Mouse (Mus musculus) right cerebral cortex, postnatal 4 days (tissue): ENCODE data around the gene Rras.
A peak's percentile ranks its signal among the peaks of the same experiment; 100 is the strongest.

Source experiments
- DNase-seq: peaks from one replicate; pipeline ENCODE4 v3.0.0-alpha.2; 2022

The Rras gene

DNA sequence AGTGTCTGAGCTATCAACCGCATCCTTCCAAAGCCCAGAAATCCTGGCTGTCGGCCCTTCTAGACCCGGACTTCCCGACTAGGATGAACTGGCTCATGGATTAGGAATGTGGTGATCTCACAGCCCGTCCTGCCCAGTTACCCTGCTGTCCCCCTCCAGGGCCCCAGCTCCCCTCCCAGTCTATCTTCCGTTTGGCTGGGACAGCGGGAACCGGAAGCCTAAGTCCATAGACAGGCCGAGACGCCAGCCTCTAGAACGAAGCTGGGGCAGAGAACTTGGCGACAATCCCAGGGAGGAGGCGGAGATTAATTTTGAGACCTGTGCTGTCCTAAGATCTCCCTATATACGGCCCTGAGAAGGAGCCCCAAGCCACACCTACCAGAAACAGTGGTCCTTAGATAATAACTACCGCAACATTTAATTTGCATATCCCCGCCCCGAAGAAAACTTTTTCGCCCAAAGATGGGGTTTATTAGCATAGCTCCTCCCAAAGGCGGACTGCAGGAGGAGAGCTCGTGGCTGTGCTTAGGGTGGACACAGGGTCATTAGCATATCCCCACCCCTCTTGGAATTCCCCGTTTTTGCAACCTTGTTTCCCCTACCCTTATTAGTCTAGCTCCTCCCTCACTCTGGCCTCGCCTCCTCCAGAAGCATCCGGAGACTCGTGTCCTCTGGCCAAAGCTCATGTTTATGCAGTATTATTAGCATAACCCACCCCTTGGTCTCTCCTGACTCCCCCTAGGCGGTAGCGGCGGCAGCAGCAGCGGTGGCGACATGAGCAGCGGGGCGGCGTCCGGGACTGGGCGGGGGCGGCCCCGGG, at the start of gene Rras:
Gene Rras (plus strand): TSS at position 720 of the 820 bp plus-strand sequence.
- DNase-seq, result peak; percentile 50

GRCm38 (mm10) chr7:44970231-44970691, 47.5 kb upstream of the Rras start:
- DNase-seq, result peak; percentile 84

GRCm38 (mm10) chr7:44971142-44971541, 46.6 kb upstream of the Rras start:
- DNase-seq, result no peak

DNA sequence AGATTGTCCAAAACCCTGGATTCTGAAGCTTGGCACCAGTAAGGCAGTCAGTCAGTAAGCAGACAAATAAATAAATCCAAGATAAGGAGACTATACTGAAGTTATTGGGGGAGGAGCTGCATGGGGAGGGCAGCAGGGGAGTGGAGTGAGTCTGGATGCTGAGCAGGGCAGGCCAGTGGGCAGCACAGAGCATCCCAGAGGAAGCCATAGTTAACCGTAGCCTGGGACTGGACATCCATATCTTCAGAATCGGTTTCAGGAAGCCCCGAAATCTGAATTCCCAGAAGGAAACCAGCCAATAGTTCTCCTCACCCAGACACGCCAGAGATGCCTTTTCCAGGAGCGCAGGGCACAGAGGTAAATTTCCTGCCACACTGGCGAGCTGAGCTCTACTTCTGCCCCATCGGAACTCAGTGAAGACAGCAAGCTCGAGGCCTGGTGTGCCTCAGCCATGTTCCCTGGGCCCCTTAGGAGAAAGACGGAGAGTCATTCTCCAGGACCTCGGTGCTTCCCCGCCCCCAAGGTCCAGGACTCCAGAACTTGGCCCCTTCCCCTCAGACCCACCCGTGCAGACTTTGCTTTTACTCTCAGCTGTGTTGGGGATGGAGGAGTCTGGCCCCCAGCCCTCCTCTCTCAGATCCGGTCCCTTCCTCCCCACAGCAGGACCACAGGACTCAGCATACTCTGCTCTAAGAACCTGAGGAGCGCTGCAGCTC, 44.2 kb upstream of the Rras start:
- no peak for DNase-seq

GRCm38 (mm10) chr7:44974383-44975116, 43.2 kb upstream of the Rras start, which contains the start of gene Cpt1c:
Cpt1c (minus strand) TSS chr7:44974851.
- DNase-seq, result peak; percentile 95

- no peak for DNase-seq
These were observed 42.7 kb upstream of the Rras start for GRCm38 (mm10) chr7:44975117-44975419.

DNA sequence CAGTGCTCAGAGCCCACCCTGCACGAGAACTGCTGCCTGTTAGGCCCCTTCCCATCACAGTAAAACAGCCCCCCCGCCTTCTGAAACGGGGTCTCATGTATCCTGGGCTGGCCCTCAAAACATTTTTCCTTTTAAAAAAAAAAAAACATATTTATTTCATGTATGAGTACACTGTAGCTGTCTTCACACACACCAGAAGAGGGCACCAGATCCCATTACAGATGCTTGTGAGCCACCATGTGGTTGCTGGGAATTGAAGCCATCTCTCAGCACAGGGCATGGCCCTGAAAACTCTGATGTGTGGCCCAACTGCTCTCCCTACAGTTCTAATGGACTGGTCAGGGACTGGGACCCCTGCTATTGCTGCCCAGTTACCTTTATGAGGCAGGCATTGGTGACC, 39.5 kb upstream of the Rras start:
- no peak for DNase-seq

- no peak for DNase-seq
These were observed 36.2 kb upstream of the Rras start for GRCm38 (mm10) chr7:44981539-44981938.

DNA sequence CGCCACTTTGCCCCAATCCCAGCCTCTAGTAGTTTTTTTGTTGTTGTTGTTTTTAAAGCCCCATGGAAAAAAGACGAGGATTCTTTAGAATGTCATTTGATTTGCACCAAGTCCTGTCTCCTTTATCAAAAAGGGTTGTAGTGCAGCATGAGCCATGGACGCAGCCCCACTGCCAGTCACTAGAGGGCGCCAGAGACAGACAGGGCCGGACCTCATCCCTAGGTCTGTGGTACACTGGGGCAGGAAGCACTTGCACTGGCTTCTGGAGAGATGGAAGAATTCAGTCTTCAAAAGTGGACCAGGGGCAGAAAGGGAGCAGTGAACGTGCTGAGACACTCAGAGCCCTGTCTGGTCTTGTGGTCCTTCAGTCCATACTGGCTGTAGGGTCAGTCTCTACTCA, 34.7 kb upstream of the Rras start:
- peak; percentile 82 for DNase-seq

DNA sequence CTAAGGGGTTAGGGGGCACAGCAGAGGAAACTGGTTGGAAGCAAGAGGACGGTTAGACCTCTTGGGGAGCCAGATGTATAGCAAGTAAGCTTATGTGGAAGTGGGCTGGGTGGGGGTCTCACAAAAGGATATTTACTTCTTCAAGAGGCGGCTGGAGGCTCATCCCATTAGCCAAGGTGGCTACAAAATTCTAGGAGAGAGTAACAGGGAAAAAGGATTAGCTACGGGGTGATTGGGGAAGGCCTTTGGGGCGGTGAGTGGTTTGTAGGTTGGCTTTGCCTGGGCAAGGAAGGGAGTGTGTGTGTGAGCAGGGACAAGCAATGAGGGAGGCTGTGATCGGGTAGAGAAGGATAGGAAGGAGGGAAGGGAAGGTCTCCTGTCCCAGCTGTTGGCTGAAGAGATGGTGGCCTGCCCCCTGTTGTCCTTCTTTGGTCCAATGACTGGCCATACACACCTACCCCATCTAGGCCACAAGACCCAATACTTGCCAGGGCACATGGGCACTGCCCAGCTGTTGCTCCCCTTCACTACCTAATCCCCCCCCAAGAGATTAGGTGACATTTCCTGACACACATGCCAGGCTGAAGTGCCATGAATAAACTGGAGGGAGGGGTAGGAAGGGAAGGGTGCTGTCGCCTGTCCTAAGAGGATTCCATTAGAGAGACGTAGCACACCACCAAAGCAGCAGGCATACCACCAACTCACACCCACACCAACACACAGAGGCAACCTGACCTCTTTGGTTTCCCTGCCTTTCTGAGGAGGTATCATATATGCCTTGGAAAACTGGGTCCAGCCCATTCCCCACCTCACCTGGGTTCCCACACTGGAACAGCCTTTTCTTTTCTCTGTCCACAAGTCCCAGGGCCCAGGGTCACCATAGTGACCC, 33.6 kb upstream of the Rras start:
- DNase-seq, result no peak

DNA sequence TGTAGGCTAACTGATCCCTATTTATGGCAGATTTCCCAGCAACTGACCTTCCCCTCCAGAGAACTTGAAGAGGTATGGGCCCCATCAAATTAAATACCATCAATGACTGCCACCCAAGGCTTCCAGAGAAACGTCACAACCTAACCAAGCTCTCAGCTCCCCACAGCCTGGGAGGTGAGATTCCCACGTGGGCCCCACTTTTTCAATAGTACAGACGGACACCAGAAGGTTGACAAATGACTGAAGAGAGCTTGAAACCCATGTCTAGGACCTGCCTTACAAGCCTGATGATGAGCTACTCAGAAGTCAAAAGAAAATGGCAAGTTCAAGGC, 33.0 kb upstream of the Rras start:
- DNase-seq, result no peak

DNA sequence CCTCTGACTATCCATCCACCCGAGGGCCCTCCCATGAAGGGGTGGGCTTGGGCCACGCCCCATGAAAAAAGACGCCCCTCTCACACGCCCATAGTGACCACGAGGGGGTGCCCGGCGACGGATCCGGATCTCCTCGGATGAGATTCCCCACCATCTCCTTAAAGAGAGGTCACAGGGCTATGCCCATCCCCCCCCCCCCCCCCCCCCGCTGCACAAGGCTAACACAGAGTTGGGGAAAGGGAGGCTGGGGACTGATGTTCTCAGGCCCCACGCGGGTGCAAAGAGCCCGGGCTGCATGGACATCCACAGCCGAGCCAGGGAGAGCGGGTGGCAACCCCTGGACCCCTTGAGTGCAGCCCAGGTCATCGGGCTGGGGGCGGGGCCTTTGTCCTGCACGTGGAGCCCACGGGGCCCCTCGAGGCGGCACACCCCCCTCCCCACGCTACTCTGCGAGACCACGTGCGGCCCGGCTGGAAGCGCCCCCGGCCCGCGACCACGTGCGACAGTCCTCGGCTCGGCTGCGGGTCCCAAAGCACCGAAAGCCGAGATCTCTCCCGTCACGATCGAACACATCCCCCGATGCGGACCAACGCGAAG, 32.1 kb upstream of the Rras start:
- DNase-seq, result peak; percentile 71

DNA sequence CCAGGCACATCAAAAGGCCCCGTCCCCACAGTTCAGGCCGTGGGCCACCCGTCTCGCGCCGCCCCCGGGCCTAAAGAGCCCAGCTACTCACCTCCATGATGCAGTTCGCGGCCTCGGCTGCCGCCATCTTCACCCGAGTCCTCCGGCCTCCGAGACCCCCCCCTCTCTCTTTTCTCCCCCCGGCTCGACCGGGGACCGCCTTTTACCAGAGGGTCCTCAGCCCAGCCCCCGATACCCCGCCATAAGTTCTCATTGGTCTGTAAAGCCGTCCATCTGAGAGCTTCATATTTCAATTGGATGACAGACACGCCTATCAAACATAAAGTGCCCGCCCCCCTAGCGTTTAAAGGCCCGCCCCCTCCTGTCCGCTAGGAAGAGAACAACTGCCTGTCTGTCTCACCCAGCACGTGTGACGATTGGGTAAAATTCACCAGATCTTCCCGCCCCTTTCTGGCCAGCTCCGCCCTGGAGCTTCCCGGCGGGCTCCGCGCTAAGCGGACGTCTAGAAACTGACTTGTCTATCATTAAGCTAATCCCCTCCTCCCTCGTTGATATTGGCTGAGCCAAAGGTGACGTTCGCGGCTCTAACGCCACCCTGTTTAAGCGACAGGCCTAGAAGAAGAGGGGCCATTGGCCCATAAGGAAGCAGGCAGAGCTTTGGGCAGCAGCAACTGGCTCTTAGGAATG, 31.4 kb upstream of the Rras start, which contains the start of gene Prmt1:
Gene Prmt1 (minus strand): TSS at position 377 of the 687 bp plus-strand sequence.
- peak; percentile 87 for DNase-seq

DNA sequence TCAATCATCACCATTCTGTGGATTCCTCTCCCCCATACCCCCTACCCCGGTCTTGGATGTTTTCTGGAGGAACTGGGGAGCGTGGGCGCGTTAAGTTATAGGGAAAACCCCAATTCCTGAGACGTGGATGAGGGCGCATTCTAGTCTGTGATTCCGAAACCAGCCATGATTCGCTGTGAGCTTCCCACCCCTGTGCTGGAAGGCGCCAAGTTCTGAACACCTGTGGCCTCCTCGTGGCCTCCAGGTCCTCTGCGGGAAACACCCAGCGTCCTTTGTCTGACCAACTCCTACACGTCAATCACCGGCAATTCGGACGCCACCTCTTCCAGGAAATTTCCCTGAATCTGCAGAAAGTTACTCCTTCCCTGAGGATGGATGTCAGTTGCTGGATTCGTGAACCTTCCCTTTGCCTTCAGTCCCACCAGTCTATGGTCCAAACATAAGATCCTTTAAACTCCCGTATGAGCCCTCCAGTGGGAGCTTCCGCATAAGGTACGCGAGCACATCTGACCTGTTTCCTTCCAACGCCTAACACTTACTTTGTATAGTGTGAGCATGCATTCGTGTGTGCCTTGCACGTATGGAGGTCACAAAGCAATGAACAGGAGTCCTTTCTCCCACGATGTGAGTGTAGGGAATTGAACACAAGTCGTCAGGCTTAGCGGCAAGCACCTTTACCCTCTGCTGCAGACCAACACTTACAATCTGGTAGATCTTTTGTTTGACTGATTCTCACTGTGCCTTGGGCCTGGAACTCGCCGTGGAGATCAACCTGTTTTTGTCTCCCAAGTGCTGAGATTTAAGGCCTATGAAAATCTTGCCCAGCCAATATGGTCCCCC, 30.7 kb upstream of the Rras start:
- no peak for DNase-seq

GRCm38 (mm10) chr7:44996672-44997071, 21.1 kb upstream of the Rras start:
- no peak for DNase-seq

DNA sequence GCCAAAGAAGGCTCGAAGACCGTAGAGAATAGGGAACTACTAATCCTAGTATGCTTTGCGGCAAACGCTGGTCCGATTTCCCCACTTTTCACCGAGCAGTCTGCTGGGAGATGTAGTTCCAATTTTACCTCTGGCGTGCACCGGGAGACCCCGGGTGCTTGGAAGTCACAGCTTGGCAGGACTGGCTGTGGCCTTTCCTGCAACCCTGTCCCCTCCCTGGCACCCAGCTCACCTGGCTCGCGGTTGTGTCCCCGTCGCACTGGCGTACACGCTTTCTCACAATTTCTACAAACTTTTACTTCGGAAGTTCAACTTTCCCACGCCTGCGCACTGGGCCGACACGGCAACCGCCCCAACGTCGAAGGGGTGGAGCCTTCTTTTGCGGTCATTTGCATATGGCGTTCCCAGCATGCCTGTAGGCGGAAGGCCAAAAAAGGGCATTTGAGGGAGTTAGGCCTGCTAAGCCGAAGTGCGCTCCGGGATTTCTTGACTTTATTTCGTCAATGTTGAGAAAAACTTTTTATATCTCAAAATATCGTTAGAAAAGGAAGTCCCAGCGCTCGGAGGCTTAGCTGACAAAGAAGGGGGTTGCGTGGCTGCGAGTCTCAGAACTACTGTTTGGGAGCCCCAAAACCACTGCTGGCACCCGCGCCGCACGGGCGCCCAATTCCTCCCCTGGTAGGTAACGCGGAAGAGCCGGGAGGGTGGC, 20.4 kb upstream of the Rras start, which contains the start of gene Irf3:
Gene Irf3 (plus strand): TSS at position 418 of the 709 bp plus-strand sequence.
- peak; percentile 94 for DNase-seq

GRCm38 (mm10) chr7:44997940-44998428, 19.8 kb upstream of the Rras start:
- DNase-seq, result no peak

DNA sequence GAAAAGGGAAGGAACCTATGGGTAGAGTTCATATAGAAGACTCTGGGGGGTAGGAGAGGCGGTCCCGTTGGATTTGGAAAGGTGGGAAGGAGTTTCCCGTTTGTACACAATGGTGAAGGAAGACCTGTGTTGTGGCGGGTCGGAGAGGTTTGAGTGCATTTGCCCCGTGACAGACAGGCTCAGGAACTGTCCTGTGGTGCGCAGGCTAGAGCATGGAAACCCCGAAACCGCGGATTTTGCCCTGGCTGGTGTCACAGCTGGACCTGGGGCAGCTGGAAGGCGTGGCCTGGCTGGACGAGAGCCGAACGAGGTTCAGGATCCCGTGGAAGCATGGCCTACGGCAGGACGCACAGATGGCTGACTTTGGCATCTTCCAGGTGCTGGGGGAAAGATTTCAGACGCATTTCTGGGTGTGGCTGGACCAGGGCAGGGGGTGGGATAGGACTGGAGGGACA, 19.2 kb upstream of the Rras start, which contains the start of gene Bcl2l12:
Gene Bcl2l12 (minus strand): TSS at position 212 of the 455 bp plus-strand sequence.
- DNase-seq, result no peak

DNA sequence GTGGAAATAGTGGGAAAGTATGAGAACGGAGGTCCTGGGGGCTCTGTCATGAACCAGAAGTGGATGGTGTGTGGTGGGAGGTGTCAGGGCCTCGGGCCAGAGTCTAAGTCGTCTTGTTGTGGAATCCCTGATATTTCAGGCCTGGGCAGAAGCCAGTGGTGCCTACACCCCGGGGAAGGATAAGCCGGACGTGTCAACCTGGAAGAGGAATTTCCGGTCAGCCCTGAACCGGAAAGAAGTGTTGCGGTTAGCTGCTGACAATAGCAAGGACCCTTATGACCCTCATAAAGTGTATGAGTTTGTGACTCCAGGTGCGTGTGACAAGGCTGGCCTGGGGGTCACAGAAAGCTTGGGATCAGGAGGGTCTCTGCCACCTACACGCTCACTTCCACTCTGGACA, 18.0 kb upstream of the Rras start:
- no peak for DNase-seq
